In genomic region chr5:142974598-142975121, GRCm38 (mm10) we compare ENCODE assay signal across 8 mouse cellular contexts. TPM values are rescaled to one million over a fixed set of nuclear protein-coding genes. Genes with fewer than 3 reads are reported as not detected.
DNase-seq lines count a peak whose midpoint lies in the region; ATAC-seq and TF ChIP-seq lines count a peak whose summit lies in the region.

No protein-coding gene starts in this region.

- ATAC-seq in heart, embryonic 14.5 days (ENCODE audit: insufficient number of reproducible peaks, insufficient read depth, low FRiP score, low read depth) = peak; percentile 27

- no peak overlapping the region for H3K27ac ChIP-seq in kidney, adult 2 months (ENCODE audit: insufficient read depth, low read depth, low read length)
- peak overlapping the region in 1 of 2 experiments; percentile 41; a peak in 2 of 4 replicates for H3K27ac ChIP-seq in heart, embryonic 14.5 days (replicated peaks in 1 of 2; ENCODE audit: control insufficient read depth in 1 of 2, insufficient read depth in 1 of 2, low read depth in 2 of 2, low read length in 2 of 2)

- WGBS in kidney, adult 2 months = 18% methylated on average over 18 of the region's 18 CpGs
- 8% methylated on average over 18 of the region's 18 CpGs for WGBS in heart, embryonic 14.5 days

- peak; percentile 60 for DNase-seq in kidney, postnatal 10 days
- no peak for DNase-seq in kidney, adult 2 months
- peak; percentile 54 for DNase-seq in embryo, embryonic 11.5 days (ENCODE audit: low read depth, low spot score)
- DNase-seq in layer of hippocampus, adult 9-11 months = peak; percentile 90
- peak; percentile 44 for DNase-seq in lung, postnatal 14 days
- peak; percentile 64 for DNase-seq in right cerebral cortex, postnatal 14 days
- DNase-seq in urinary bladder, adult 2 months (ENCODE audit: low spot score) = no peak

- H3K9me3 ChIP-seq in heart, embryonic 14.5 days (ENCODE audit: control insufficient read depth, low read length) = no peaks in the 10 kb centered on the region

- H3K4me1 ChIP-seq in kidney, adult 2 months (ENCODE audit: control insufficient read depth, insufficient read depth, low read length) = no peaks in the 10 kb centered on the region
- H3K4me1 ChIP-seq in heart, embryonic 14.5 days (ENCODE audit: control insufficient read depth in 2 of 2, insufficient read depth in 2 of 2, low read length in 2 of 2) = peaks cover 13 to 14% of the 10 kb centered on the region in 2 experiments

- H3K4me3 ChIP-seq in kidney, adult 2 months (ENCODE audit: insufficient read depth, low read depth, low read length) = no peak overlapping the region
- no peak overlapping the region for H3K4me3 ChIP-seq in heart, embryonic 14.5 days (ENCODE audit: control insufficient read depth in 1 of 2, insufficient read depth in 1 of 2, low read depth in 1 of 2, low read length in 2 of 2)

- H3K36me3 ChIP-seq in kidney, adult 2 months (ENCODE audit: control insufficient read depth, insufficient read depth, low read length) = no peaks in the 10 kb centered on the region
- peaks cover 40% of the 10 kb centered on the region for H3K36me3 ChIP-seq in heart, embryonic 14.5 days (ENCODE audit: control insufficient read depth, insufficient read depth, low read length)

- H3K4me2 ChIP-seq in heart, embryonic 14.5 days (ENCODE audit: low read length) = peak overlapping the region; percentile 41

- H3K27me3 ChIP-seq in kidney, adult 2 months (replicated peaks; ENCODE audit: control insufficient read depth, insufficient read depth, low read length) = no peaks in the 10 kb centered on the region
- no peaks in the 10 kb centered on the region for H3K27me3 ChIP-seq in heart, embryonic 14.5 days (ENCODE audit: control insufficient read depth, insufficient read depth, low read length)

- no peak for TF ChIP-seq CTCF in kidney, adult 2 months (conservative IDR thresholded peaks at IDR 0.05; ENCODE audit: insufficient read depth, insufficient read length, low read depth, low read length)

- H3K9ac ChIP-seq in heart, embryonic 14.5 days (ENCODE audit: low read length) = no peak overlapping the region

- TF ChIP-seq POLR2A in kidney, adult 2 months (IDR thresholded peaks at IDR 0.05; ENCODE audit: low read depth, low read length) = no peak

RNA-seq across cellular contexts. Expression of gene Fscn1, which starts 14.5 kb away (rescaled TPM):
- polyA plus RNA-seq in kidney, adult 2 months (2012; rRNA removed) = 23.1 and 28.5 TPM in 2 replicates
- polyA plus RNA-seq in heart, embryonic 14.5 days (2014; fragmentation: Nextera tagmentation; extraction: Ambion mirVana) = 120 and 124 TPM in 2 replicates
- 63.4 and 69.0 TPM in 2 replicates for polyA plus RNA-seq in urinary bladder, adult 2 months (2012; rRNA removed)

Comparison
In these comparisons a context has a peak if more than half of its experiments do, and no peak if none do; other contexts are left out.
1. DNase-seq: peak in kidney, postnatal 10 days (single experiment), embryo, embryonic 11.5 days (single experiment), layer of hippocampus, adult 9-11 months (single experiment), lung, postnatal 14 days (single experiment) and right cerebral cortex, postnatal 14 days (single experiment); none in kidney, adult 2 months (single experiment) and urinary bladder, adult 2 months (single experiment).